In the genomic region with DNA sequence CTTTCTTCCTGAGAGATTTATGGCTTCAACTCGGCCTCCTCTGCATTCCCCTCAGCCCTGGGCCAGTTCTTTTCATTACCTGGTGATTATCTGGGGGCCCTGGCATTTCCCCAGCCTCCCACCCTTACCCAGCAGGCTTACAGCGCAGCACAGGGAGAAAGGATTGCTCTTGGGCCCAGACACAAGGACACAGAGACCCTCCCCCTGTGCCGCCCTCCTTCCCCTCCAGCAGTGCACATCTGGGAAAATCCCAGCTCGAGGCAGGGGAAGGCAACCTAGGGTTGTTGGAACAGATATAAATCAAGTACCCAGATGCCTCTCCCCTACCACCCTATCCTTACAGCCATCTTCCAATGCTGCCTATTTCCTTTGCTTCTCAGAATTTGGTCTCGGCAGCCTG, we compare ENCODE assay signal across 21 mouse cellular contexts. TPM values are rescaled to one million over a fixed set of nuclear protein-coding genes. Genes with fewer than 3 reads are reported as not detected.
A peak's percentile ranks its signal among the peaks of the same experiment; 100 is the strongest.
DNase-seq lines count a peak whose midpoint lies in the region; ATAC-seq and TF ChIP-seq lines count a peak whose summit lies in the region.
"Had no signal": no experiment of that assay in that cellular context is flagged by ENCODE, and none has a peak within 500 bp of the region (broad histone marks: within the 10 kb centered on the region; RNA-seq: fewer than 3 reads in every experiment).

No protein-coding gene starts in this region.

- H3K4me3 ChIP-seq in hindbrain, embryonic 15.5 days, result no peak overlapping the region
- no peak overlapping the region for H3K4me3 ChIP-seq in hindbrain, postnatal 0 days (ENCODE audit: low read length)
- peak overlapping the region; percentile 26; the same call in 1 of the 2 replicates for H3K4me3 ChIP-seq in limb, embryonic 10.5 days
- no peak overlapping the region for H3K4me3 ChIP-seq in neural tube, embryonic 12.5 days
- H3K4me3 ChIP-seq: embryonic facial prominence, embryonic 13.5 days; gastrocnemius, adult 2 months; heart, embryonic 12.5 days had no signal

- no peaks in the 10 kb centered on the region for H3K36me3 ChIP-seq in hindbrain, embryonic 15.5 days
- H3K36me3 ChIP-seq in hindbrain, postnatal 0 days (ENCODE audit: insufficient read depth, low read length), result no peaks in the 10 kb centered on the region
- H3K36me3 ChIP-seq in limb, embryonic 10.5 days, result 0 out of 2 replicates have a peak, but pooled peaks cover 3% of the 10 kb centered on the region
- H3K36me3 ChIP-seq in neural tube, embryonic 12.5 days, result no peaks in the 10 kb centered on the region
- H3K36me3 ChIP-seq: embryonic facial prominence, embryonic 13.5 days; heart, embryonic 12.5 days had no signal

- H3K4me2 ChIP-seq in hindbrain, embryonic 15.5 days, result no peak overlapping the region
- no peak overlapping the region for H3K4me2 ChIP-seq in hindbrain, postnatal 0 days (ENCODE audit: low read depth, low read length)
- 0 out of 2 replicates have a peak overlapping the region, but pooled peaks have one; percentile 12 for H3K4me2 ChIP-seq in neural tube, embryonic 12.5 days (replicated peaks)
- H3K4me2 ChIP-seq: embryonic facial prominence, embryonic 13.5 days; heart, embryonic 12.5 days; liver, embryonic 11.5 days had no signal

- H3K9me3 ChIP-seq in hindbrain, embryonic 15.5 days, result no peaks in the 10 kb centered on the region
- H3K9me3 ChIP-seq in hindbrain, postnatal 0 days (ENCODE audit: low read length), result no peaks in the 10 kb centered on the region
- H3K9me3 ChIP-seq in limb, embryonic 10.5 days (replicated peaks), result no peaks in the 10 kb centered on the region
- H3K9me3 ChIP-seq in neural tube, embryonic 12.5 days, result no peaks in the 10 kb centered on the region
- H3K9me3 ChIP-seq: embryonic facial prominence, embryonic 13.5 days had no signal

- WGBS in hindbrain, embryonic 15.5 days, result 39% methylated on average over 5 of the region's 5 CpGs
- 48% methylated on average over 5 of the region's 5 CpGs for WGBS in hindbrain, postnatal 0 days
- WGBS in limb, embryonic 10.5 days, result 17% methylated on average over 5 of the region's 5 CpGs
- 18% methylated on average over 5 of the region's 5 CpGs for WGBS in neural tube, embryonic 12.5 days

- TF ChIP-seq CTCF in hindbrain, postnatal 0 days (IDR thresholded peaks at IDR 0.05; ENCODE audit: low read depth), result no peak

- no peak overlapping the region for H3K9ac ChIP-seq in hindbrain, embryonic 15.5 days
- H3K9ac ChIP-seq in hindbrain, postnatal 0 days (replicated peaks; ENCODE audit: low read length), result no peak overlapping the region
- peak overlapping the region; percentile 44; the same call in 1 of the 2 replicates for H3K9ac ChIP-seq in neural tube, embryonic 12.5 days
- H3K9ac ChIP-seq: embryonic facial prominence, embryonic 13.5 days; heart, embryonic 12.5 days had no signal

- peaks cover 18% of the 10 kb centered on the region for H3K27me3 ChIP-seq in hindbrain, embryonic 15.5 days
- H3K27me3 ChIP-seq in hindbrain, postnatal 0 days (ENCODE audit: insufficient read depth, low read length), result peaks cover 7% of the 10 kb centered on the region; the same call in 1 of the 2 replicates
- H3K27me3 ChIP-seq in limb, embryonic 10.5 days (ENCODE audit: low read depth, poor library complexity, severe bottlenecking), result peaks cover 15% of the 10 kb centered on the region
- H3K27me3 ChIP-seq in neural tube, embryonic 12.5 days (replicated peaks), result peaks cover 8% of the 10 kb centered on the region; the same call in 1 of the 2 replicates

- ATAC-seq in hindbrain, embryonic 15.5 days (ENCODE audit: low FRiP score, low read depth), result peak; percentile 28; the same call in 1 of the 2 replicates
- ATAC-seq in hindbrain, postnatal 0 days, result no peak
- ATAC-seq in neural tube, embryonic 12.5 days (ENCODE audit: low FRiP score, low read depth), result peak; percentile 47; the same call in 1 of the 2 replicates
- ATAC-seq: intestine, embryonic 16.5 days had no signal

- DNase-seq in hindbrain, postnatal 0 days (ENCODE audit: low spot score), result no peak
- DNase-seq in forelimb bud, embryonic 11.5 days (ENCODE audit: low read depth, low spot score), result peak; percentile 49
- DNase-seq in limb, embryonic 10.5 days (ENCODE audit: low spot score), result no peak
- DNase-seq in heart, adult 11 months, result no peak
- no peak for DNase-seq in c-Kit-positive CD71-positive TER-119-positive erythroid progenitor cells, embryonic 14.5 days (ENCODE audit: low spot score)
- DNase-seq: adrenal gland, adult 2 months; cerebellum, adult 9-10 months; gastrocnemius, adult 2 months; kidney, postnatal 10 days; layer of hippocampus, postnatal 36 days; lung, adult 18-20 months; lung, postnatal 14 days; retina, postnatal 1 day; right cerebral cortex, postnatal 4 days; thymus, adult 2 months had no signal

- H3K4me1 ChIP-seq in hindbrain, embryonic 15.5 days (replicated peaks), result peaks cover 26% of the 10 kb centered on the region
- H3K4me1 ChIP-seq in hindbrain, postnatal 0 days (ENCODE audit: insufficient read depth, low read length), result 0 out of 2 replicates have a peak, but pooled peaks cover 6% of the 10 kb centered on the region
- H3K4me1 ChIP-seq in limb, embryonic 10.5 days, result peaks cover 62% of the 10 kb centered on the region
- peaks cover 23% of the 10 kb centered on the region; the same call in 1 of the 2 replicates for H3K4me1 ChIP-seq in neural tube, embryonic 12.5 days
- H3K4me1 ChIP-seq: heart, embryonic 12.5 days had no signal

- H3K27ac ChIP-seq in hindbrain, embryonic 15.5 days (replicated peaks), result peak overlapping the region; percentile 67
- H3K27ac ChIP-seq in hindbrain, postnatal 0 days, result no peak overlapping the region
- H3K27ac ChIP-seq in limb, embryonic 10.5 days, result peak overlapping the region; percentile 85
- peak overlapping the region; percentile 17; the same call in 1 of the 2 replicates for H3K27ac ChIP-seq in neural tube, embryonic 12.5 days
- H3K27ac ChIP-seq: embryonic facial prominence, embryonic 13.5 days; gastrocnemius, adult 2 months had no signal

RNA-seq across cellular contexts. Expression of a gene that starts 33.1 kb away (rescaled TPM):
- polyA plus RNA-seq in hindbrain, embryonic 15.5 days (2015; fragmentation: Nextera tagmentation; extraction: Ambion mirVana), result 40.3 and 43.3 TPM in 2 replicates
- total RNA-seq in hindbrain, postnatal 0 days (2014; rRNA removed), result 26.6 and 32.4 TPM in 2 replicates
- polyA plus RNA-seq in hindbrain, postnatal 0 days (2015; fragmentation: Nextera tagmentation; extraction: Ambion mirVana), result 29.8 and 30.3 TPM in 2 replicates
- polyA plus RNA-seq in limb, embryonic 10.5 days (2016; fragmentation: Nextera tagmentation; extraction: Ambion mirVana), result 26.3 and 33.5 TPM in 2 replicates
- 39.1 and 47.3 TPM in 2 replicates for polyA plus RNA-seq in neural tube, embryonic 12.5 days (2016; fragmentation: Nextera tagmentation; extraction: Ambion mirVana)
